Mouse (Mus musculus) E14TG2a.4 (cell line): ENCODE results near the gene Olfr691.

ENCODE experiments used
- H3K27me3 ChIP-seq: 2 replicates; pipeline ENCODE4 v1.6.1; 2014; ENCODE audit warnings: low read length, control low read depth; ENCODE audit not compliant: insufficient read depth
- H3K36me3 ChIP-seq: 2 replicates; pipeline ENCODE4 v1.6.1; 2014; ENCODE audit warnings: low read length, control low read depth; ENCODE audit not compliant: insufficient read depth
- H3K4me1 ChIP-seq: replicated peaks from 2 replicates; pipeline ENCODE4 v1.6.1; 2014; ENCODE audit warnings: low read depth, low read length, control low read depth
- H3K4me3 ChIP-seq: replicated peaks from 2 replicates; pipeline ENCODE4 v1.5.1; 2014; ENCODE audit warnings: mild to moderate bottlenecking, low read length
- H3K9me3 ChIP-seq: 2 replicates; pipeline ENCODE4 v1.6.1; 2014; ENCODE audit warnings: low read length, control low read depth
- CTCF ChIP-seq: conservative IDR thresholded peaks from 2 replicates; pipeline ENCODE4 v1.5.1; 2014; ENCODE audit warnings: low read length
- NANOG ChIP-seq: IDR thresholded peaks from 2 replicates; pipeline ENCODE4 v1.6.1; 2014; ENCODE audit warnings: borderline replicate concordance, low read length, mixed read lengths
- POU5F1 ChIP-seq: IDR thresholded peaks from 2 replicates; pipeline ENCODE4 v1.6.1; 2014; ENCODE audit warnings: low read length, borderline replicate concordance

Gene Olfr691

DNA sequence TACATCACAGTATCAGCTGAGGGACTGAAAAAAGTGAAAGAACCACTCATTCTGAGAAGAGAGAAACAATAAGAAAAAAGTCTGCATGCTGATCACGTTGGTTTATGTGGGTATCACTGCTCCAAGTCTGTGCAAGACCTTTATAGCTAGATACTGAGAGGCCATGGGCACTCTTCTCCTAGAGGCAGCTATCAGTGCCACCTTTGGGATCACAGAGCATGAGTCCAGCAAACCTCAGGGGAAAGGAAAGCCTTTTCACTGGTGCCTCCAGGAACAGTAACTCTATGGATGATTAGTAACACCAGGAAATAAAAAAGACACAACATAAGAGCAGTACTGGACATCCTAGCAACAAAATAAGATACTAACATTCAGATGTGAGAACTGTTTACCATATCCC is at the start of gene Olfr691:
Gene Olfr691, minus strand, starts transcription at position 101 of the 400 bp plus-strand sequence.
- TF ChIP-seq POU5F1 (no peak), NANOG (no peak), CTCF (no peak)
- no peaks in the 10 kb centered on the region for H3K36me3 ChIP-seq
- H3K4me3 ChIP-seq = no peak within 1 kb of the TSS
- peaks cover 9% of the 10 kb centered on the region; the same call in 1 of the 2 replicates for H3K9me3 ChIP-seq
- H3K27me3 ChIP-seq = no peaks in the 10 kb centered on the region
- no peaks in the 10 kb centered on the region for H3K4me1 ChIP-seq

DNA sequence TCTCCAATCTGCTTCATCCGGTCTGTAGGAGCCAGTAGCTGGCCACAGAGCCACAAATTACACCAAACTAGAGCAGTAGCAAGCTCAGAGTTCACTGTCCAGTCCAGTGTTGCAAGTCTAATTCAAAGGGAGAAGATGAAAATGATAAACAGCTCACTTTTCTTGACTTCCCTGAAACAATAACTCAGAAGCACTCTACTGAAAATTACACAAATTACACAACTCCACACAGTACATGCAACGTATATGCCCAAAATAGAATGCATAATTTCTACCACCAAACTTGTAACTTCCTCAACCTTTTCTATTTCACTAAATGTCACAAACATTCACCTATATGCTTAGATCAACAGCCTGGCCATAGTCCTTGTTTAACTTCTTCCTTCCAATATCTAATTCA is 48.2 kb upstream of the Olfr691 start:
- peaks cover 74% of the 10 kb centered on the region for H3K36me3 ChIP-seq
- H3K9me3 ChIP-seq = no peaks in the 10 kb centered on the region
- H3K4me3 ChIP-seq = no peak overlapping the region
- no peaks in the 10 kb centered on the region for H3K27me3 ChIP-seq
- TF ChIP-seq NANOG = no peak
- no peak for TF ChIP-seq POU5F1
- TF ChIP-seq CTCF = no peak
- H3K4me1 ChIP-seq = no peaks in the 10 kb centered on the region

DNA sequence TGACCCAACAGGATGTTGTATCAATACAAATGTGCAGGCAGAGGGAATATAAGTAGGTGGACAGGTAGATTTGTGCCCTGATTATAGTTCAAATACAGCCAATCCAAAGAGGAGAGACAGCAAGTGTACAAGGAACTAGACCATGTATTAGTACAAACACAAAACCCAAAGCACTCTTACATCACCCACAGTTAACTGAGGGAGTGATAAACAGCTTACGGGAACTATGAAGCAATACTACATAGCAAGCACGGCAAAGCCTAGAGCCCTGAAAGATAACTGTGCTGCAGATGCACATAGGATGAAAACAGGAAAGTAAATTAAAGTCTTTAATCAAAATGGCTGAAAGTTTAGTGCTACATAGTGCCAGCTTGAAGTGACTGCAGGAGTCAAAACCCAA is 45.6 kb upstream of the Olfr691 start:
- no peak overlapping the region for H3K4me3 ChIP-seq
- no peaks in the 10 kb centered on the region for H3K4me1 ChIP-seq
- H3K27me3 ChIP-seq = no peaks in the 10 kb centered on the region
- peaks cover 87% of the 10 kb centered on the region for H3K36me3 ChIP-seq
- TF ChIP-seq POU5F1 = no peak
- TF ChIP-seq CTCF = no peak
- no peak for TF ChIP-seq NANOG
- no peaks in the 10 kb centered on the region for H3K9me3 ChIP-seq

DNA sequence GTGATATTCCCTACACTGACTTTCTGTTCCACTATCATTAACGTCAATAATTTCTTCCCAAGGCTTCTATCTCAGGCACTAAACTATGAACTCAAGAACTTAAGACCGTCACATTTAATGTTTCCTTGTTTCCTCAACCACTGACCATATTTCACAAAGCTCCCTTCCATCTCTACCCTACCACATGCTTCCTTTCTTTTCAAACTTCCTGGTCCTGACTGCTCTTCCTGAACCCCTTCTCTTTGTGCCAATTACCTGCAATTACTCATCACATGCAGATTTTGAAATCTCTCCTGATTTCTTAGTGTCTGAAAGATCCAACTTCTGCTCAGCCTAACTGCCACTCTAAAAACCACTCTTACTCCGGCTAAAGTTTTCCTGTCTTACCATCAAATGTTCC is 38.3 kb upstream of the Olfr691 start:
- Histone ChIP-seq H3K27me3 (no peaks in the 10 kb centered on the region), H3K36me3 (peaks cover 98% of the 10 kb centered on the region), H3K4me3 (no peak overlapping the region), H3K9me3 (no peaks in the 10 kb centered on the region), H3K4me1 (no peaks in the 10 kb centered on the region)
- no peak for TF ChIP-seq NANOG
- TF ChIP-seq POU5F1 = no peak
- no peak for TF ChIP-seq CTCF

DNA sequence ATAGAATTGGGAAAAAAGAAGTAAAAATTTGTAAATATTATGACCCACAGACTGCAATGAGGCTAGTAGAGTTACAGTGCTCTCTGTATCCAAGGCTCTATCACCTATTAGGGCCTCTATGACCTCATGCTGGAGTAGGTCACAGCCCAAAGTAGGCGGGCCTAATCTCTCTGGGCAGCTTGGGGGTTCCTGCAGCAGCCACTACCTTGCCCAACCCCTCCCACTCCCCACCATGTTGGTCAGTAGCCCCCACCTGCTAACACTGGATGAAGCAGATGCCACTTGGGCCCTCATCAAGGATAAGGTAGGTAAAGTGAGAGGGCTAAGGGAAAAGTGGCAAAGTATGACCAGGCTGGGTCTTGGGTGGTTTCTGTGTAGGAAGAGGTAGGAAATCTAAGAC is 32.8 kb upstream of the Olfr691 start, which contains the start of gene Gm5901:
Gene Gm5901, plus strand, starts transcription at position 173 of the 400 bp plus-strand sequence.
- Histone ChIP-seq H3K4me3 (no peak within 1 kb of the TSS), H3K4me1 (no peaks in the 10 kb centered on the region), H3K36me3 (peaks cover 92% of the 10 kb centered on the region), H3K27me3 (no peaks in the 10 kb centered on the region), H3K9me3 (no peaks in the 10 kb centered on the region)
- TF ChIP-seq CTCF = no peak
- no peak for TF ChIP-seq POU5F1
- no peak for TF ChIP-seq NANOG

DNA sequence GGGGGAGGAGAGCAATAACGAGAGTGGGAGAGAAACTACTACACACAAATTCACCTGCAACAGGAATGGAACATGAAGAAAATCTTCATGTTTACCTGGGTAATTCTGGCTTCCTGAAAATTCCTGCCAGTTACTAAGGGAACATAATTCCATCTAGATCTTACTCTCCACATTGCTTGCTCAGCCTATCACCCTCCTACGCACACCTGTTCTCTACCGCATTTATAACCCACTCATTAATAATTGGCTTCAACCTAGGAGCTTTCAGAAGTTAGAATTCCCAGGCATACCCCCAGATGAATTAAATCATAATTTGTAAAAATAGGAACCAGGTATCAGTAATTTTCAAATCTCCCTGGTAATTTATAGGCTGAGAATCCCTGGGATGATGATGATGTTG is 31.9 kb upstream of the Olfr691 start:
- Histone ChIP-seq H3K36me3 (peaks cover 83% of the 10 kb centered on the region), H3K27me3 (no peaks in the 10 kb centered on the region), H3K9me3 (no peaks in the 10 kb centered on the region), H3K4me3 (no peak overlapping the region), H3K4me1 (no peaks in the 10 kb centered on the region)
- TF ChIP-seq NANOG (no peak), CTCF (no peak)

DNA sequence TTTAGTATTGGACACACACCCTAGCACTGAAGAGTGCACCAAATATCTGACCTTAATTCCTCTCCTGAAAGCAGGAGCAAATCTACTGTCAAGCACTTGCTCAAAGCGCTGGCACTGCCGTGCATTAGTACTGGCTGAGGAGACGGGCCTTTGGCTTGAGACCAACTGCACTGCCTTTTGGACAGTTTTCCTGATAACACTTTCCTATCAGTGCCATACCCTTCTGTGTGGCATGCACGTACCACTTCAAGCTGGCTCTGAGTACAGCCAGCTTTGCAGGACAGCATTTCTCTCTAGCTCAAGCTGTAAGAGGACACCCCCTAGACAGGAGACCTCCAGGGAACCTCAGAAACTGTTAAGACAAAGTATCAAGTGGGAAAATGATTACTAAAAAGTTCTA is 31.4 kb upstream of the Olfr691 start:
- Histone ChIP-seq H3K4me3 (no peak overlapping the region), H3K36me3 (peaks cover 78% of the 10 kb centered on the region), H3K9me3 (no peaks in the 10 kb centered on the region), H3K4me1 (no peaks in the 10 kb centered on the region), H3K27me3 (no peaks in the 10 kb centered on the region)
- TF ChIP-seq POU5F1 = no peak
- TF ChIP-seq NANOG = no peak
- no peak for TF ChIP-seq CTCF

DNA sequence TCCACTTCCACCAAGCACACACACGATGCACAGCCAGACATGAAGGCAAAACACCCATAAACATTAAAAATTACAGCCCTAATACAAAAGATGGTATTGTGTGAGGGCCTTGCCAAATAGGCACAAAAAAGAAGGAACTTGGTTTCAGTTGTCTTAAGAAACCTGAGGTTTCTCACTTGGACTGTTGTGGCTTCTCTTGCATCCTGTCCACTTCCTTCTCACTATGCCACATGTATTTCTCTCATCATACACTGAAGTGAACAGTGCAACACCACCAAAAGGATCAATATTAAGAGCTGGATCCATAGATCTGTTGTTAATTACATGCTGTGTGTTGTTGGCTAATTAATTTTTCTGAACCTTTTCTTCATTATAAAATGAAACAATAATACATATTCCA is 30.8 kb upstream of the Olfr691 start:
- TF ChIP-seq POU5F1 = no peak
- no peak for TF ChIP-seq CTCF
- TF ChIP-seq NANOG = no peak
- Histone ChIP-seq H3K4me3 (no peak overlapping the region), H3K27me3 (no peaks in the 10 kb centered on the region), H3K4me1 (no peaks in the 10 kb centered on the region), H3K9me3 (no peaks in the 10 kb centered on the region), H3K36me3 (peaks cover 72% of the 10 kb centered on the region)

DNA sequence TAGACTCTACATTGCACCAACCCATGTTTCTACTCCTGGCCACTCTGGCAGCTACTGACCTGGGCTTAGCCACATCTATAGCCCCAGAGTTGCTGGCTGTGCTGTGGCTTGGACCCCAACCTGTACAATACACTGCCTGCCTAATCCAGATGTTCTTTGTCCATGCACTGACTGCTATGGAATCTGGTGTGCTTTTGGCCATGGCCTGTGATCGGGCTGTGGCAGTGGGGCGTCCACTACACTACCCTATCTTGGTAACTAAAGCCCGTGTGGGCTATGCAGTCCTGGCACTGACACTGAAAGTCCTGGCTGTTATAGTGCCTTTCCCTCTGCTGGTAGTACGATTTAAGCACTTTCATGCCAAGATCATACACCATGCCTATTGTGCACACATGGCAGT is 26.5 kb upstream of the Olfr691 start:
- Histone ChIP-seq H3K9me3 (no peaks in the 10 kb centered on the region), H3K4me1 (no peaks in the 10 kb centered on the region), H3K27me3 (no peaks in the 10 kb centered on the region), H3K36me3 (peaks cover 30% of the 10 kb centered on the region), H3K4me3 (no peak overlapping the region)
- TF ChIP-seq NANOG (no peak), CTCF (no peak), POU5F1 (no peak)
